Mouse (Mus musculus): ENCODE measurements around the gene Rnf43.

Gene Rnf43

GRCm38 (mm10) chr11:87662407-87662806 lies at the start of gene Rnf43:
TSS of gene Rnf43 (plus strand) at chr11:87662722.
- DNase-seq: peak; percentile 87

GRCm38 (mm10) chr11:87613972-87614371 lies 48.5 kb upstream of the Rnf43 start:
- no peak for DNase-seq

GRCm38 (mm10) chr11:87615551-87615950 lies 47.0 kb upstream of the Rnf43 start:
- no peak for DNase-seq

- no peak for DNase-seq
These were observed 46.6 kb upstream of the Rnf43 start for GRCm38 (mm10) chr11:87615952-87616351.

DNA sequence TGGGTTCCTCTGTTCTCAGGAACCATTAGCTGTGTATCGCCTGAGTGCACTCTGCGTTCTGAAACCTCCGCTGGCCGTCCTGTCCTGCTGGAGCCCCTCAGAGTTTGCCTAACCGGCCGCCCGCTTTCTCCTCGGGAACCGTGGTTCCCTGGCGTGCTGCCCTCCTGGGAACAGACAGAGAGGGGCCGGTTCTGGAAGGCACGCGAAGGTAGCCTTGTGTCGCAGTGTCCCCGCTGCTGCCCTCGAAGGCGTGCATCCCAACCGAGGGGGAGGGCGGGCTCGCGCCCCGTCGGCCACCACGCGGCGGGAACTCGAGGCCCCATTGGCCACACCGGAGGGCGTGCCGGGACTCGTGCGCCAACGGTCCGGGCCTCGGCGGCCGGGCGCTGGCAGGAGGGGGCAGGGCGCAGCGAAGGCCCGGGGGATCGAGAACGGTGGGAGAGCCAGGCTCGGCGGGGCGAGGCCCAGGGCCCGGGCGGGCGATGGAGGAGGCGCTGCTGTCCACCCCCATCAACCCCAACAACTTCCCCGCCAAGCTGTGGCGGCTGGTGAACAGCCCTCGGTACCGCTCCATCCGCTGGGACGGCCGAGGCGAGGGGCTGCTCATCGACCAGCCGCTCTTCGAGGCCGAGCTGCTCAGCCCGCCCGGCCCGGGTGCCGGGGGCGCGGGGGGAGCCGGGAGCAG lies 45.6 kb upstream of the Rnf43 start, which contains the start of gene Hsf5:
TSS of gene Hsf5 (plus strand) at position 375 of the 685 bp plus-strand sequence.
- no peak for DNase-seq

GRCm38 (mm10) chr11:87617606-87618005 lies 44.9 kb upstream of the Rnf43 start:
- no peak for DNase-seq

DNA sequence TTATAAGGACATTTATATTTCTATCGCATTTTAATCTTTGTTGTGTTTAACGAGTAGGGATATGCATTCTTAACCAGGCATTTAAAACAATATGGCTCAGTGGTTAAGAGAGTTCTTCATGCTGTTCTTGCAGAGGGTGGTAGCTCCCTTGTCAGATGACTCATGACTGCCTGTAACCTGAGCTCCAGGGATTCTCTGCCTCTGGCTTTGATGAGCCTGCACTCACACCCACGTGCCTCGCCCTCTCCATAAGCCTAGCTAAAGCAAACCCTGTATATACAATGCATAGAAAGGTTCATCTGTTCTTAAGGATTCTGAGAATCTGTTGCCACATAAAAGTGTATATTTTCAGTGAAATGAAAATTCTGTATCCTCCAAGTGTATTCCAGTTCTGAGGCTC lies 39.4 kb upstream of the Rnf43 start:
- no peak for DNase-seq

GRCm38 (mm10) chr11:87629859-87630258 lies 32.7 kb upstream of the Rnf43 start:
- peak; percentile 55 for DNase-seq

GRCm38 (mm10) chr11:87638793-87639192 lies 23.7 kb upstream of the Rnf43 start:
- DNase-seq: no peak

- DNase-seq: peak; percentile 83
These were observed 23.3 kb upstream of the Rnf43 start for GRCm38 (mm10) chr11:87639206-87639605.

DNA sequence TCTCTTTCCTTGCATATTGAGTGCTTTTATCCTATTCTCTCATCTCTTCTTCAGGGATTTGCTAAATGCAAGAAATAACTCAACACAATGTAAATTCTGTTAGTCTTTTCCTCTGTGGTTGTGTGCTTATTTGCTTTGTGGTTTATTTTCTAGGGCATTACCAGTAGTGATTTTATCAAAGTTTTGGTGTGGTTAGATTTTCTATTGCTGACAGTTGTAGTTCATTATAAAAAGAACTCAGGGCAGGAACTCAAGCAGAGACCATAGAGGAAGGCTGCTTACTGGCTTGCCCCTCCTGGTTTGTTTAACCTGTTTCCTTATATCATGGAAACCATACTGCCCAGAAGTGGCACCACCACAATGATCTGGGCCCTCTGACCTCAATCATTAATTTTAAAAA lies 19.7 kb upstream of the Rnf43 start:
- no peak for DNase-seq

DNA sequence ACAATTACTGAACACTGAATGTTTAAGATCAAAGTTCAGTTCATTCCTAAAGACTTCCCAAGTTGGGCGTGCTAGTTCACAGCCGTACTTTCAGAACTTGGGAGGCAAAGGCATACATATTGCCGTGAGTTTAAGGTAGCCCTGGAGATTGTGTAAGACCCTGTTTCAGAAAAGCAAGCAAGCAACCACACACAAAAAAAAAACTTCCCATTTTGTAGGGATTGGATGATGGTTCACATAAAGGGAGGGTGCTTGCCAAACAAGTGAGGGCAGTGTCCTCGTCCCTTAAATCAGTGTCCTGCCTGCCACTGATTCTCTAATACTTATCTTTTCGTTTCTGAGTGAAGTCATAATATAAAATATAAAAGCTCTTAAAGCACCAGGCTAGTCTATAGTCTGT lies 7.8 kb upstream of the Rnf43 start:
- no peak for DNase-seq

DNA sequence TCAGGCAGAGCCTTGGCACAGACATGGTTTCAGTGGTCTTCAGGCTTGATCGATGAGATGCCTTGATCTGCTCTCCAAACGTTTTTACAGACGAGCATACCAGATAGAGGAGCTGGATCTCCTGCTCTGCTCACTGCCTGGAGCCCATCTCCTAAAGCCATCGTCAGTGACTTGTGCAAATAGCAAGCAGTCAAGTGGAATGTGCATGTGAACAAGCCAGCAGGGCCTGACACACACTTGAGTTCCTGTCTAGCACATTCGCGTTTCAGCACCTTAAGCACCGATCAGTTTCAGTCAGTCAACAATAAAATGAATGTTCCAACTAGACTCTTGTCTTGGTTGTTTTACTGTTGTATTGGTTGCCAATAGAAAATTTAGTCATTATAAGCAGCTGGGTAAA lies 3.3 kb upstream of the Rnf43 start:
- no peak for DNase-seq

DNA sequence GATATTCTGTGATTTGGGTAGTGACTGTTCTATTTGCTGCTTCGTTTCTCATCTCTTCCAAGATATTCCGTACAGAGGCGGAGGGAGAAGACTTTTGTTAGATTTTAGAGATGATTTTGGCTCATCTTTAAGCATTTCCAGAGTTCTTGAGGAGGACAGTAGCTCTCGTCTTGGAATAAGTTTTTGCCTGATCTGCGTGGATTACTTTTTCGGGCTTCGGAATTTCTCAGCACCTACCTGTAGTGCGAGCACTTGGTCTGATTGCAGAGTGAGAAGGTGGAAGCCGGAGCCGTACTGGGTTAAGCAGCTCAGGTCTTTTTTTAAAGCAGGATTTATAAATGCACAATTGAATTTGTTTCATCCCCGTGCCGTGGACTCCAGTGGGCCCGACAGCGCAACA lies 300 bp downstream of the Rnf43 start:
- DNase-seq: no peak

- DNase-seq: no peak
These were observed 1.4 kb downstream of the Rnf43 start for GRCm38 (mm10) chr11:87663948-87664347.

DNA sequence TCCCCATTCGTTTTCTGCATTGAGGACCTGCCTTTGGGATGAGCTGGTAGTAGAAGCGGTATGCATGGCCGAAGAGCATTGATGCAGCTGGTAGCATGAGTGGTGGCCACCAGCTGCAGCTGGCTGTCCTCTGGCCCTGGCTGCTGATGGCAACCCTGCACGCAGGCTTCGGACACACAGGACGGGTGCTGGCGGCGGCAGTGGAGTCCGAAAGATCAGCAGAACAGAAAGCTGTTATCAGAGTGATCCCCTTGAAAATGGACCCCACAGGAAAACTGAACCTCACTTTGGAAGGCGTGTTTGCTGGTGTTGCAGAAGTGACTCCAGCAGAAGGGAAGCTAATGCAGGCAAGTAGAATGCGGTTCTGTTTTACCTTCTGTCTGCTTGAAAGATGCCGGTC lies 2.0 kb downstream of the Rnf43 start:
- no peak for DNase-seq

DNA sequence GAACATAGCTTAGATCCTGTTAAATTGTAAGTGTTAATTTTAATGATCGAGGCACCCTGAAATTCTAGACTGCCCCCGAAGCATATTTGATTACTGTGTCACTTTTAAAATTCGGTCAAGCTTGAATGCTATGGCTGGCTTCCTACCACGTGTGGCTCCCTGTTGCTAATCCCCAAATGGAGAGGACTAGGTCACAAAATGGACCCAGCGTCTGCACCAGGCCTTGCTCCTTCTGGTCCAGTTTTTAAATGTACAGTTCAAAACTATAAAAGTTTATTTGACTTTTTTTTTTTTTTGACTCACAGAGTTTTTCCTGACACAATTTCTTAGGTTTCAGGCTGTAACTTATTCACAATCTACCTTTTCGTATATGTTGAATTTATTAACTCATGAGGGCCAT lies 2.7 kb downstream of the Rnf43 start:
- no peak for DNase-seq

GRCm38 (mm10) chr11:87665658-87666057 lies 3.1 kb downstream of the Rnf43 start:
- DNase-seq: no peak

GRCm38 (mm10) chr11:87666256-87667035 lies 3.9 kb downstream of the Rnf43 start:
- no peak for DNase-seq

- no peak for DNase-seq
These were observed 4.9 kb downstream of the Rnf43 start for GRCm38 (mm10) chr11:87667107-87668090.

DNA sequence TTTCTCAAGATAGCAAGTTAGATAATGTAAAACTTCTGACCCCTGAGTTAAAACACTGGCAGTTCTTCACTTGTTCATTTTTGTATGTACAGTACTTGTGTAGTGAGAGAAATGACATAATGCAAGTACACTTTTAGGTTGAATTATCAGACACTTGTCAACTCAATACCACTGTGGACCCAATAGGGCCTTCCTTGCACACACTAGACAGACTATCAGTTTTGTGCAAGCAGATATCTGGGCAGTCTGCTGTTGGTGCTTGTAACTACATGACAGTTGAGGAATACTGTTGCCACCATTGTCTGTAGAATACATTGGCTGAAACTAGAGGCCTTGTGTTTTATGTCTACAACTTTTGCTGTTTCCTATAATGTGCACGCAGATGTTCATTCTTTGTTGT lies 10.8 kb downstream of the Rnf43 start:
- no peak for DNase-seq

GRCm38 (mm10) chr11:87675606-87676005 lies 13.1 kb downstream of the Rnf43 start:
- DNase-seq: no peak

DNA sequence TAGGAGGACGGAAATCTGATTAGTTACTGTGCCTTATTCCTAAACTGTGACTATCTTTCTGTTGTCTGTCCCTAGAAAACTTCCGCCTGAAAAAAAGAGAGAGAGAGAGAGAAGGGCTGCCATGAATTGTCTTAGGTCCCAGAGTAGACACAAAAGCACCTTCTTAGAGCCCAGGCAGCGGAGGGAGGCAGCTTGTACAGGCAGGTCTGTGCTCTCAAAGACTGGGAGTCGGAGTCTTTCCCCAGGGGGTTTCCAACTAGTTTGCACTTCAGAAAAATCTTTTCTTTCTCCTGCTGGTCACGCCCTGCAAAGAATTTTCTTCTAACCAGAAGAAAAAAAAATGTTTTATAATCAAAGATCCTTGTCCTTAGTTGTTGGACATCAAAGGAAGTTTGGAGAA lies 15.2 kb downstream of the Rnf43 start:
- DNase-seq: no peak
